ENCODE assay signal across 8 mouse cellular contexts in genomic region chr9:99436182-99437030, GRCm38 (mm10). TPM values are rescaled to one million over a fixed set of nuclear protein-coding genes. Genes with fewer than 3 reads are reported as not detected.
DNase-seq lines count a peak whose midpoint lies in the region; ATAC-seq lines count a peak whose summit lies in the region.

No protein-coding gene starts in this region.

- peak overlapping the region; percentile 93 for H3K9ac ChIP-seq in embryonic facial prominence, embryonic 13.5 days
- H3K9ac ChIP-seq in heart, embryonic 11.5 days (ENCODE audit: low read depth, low read length): peak overlapping the region; percentile 79
- H3K9ac ChIP-seq in kidney, embryonic 14.5 days (ENCODE audit: low read depth, low read length): peak overlapping the region; percentile 78
- peak overlapping the region; percentile 14 for H3K9ac ChIP-seq in liver, embryonic 12.5 days
- H3K9ac ChIP-seq in stomach, embryonic 14.5 days (replicated peaks; ENCODE audit: low read depth, low read length): peak overlapping the region; percentile 55

- peak overlapping the region; percentile 89 for H3K27ac ChIP-seq in embryonic facial prominence, embryonic 13.5 days
- H3K27ac ChIP-seq in heart, embryonic 11.5 days (ENCODE audit: low read depth, low read length): no peak overlapping the region
- peak overlapping the region; percentile 51 for H3K27ac ChIP-seq in kidney, embryonic 14.5 days (ENCODE audit: low read depth, low read length)
- no peak overlapping the region for H3K27ac ChIP-seq in liver, embryonic 12.5 days
- H3K27ac ChIP-seq in stomach, embryonic 14.5 days (ENCODE audit: low read length): peak overlapping the region; percentile 52; the same call in 1 of the 2 replicates

- H3K4me1 ChIP-seq in embryonic facial prominence, embryonic 13.5 days: peaks cover 45% of the 10 kb centered on the region
- peaks cover 9% of the 10 kb centered on the region for H3K4me1 ChIP-seq in heart, embryonic 11.5 days (ENCODE audit: control insufficient read depth, insufficient read depth, low read length)
- peaks cover 18% of the 10 kb centered on the region for H3K4me1 ChIP-seq in kidney, embryonic 14.5 days (ENCODE audit: control insufficient read depth, insufficient read depth, low read length)
- peaks cover 20% of the 10 kb centered on the region for H3K4me1 ChIP-seq in liver, embryonic 12.5 days
- H3K4me1 ChIP-seq in stomach, embryonic 14.5 days (ENCODE audit: control insufficient read depth, insufficient read depth, low read length): 0 out of 2 replicates have a peak, but pooled peaks cover 5% of the 10 kb centered on the region

- H3K9me3 ChIP-seq in embryonic facial prominence, embryonic 13.5 days: no peaks in the 10 kb centered on the region
- no peaks in the 10 kb centered on the region for H3K9me3 ChIP-seq in heart, embryonic 11.5 days (replicated peaks; ENCODE audit: control insufficient read depth, low read length)
- H3K9me3 ChIP-seq in kidney, embryonic 14.5 days (ENCODE audit: control insufficient read depth, low read length): no peaks in the 10 kb centered on the region
- no peaks in the 10 kb centered on the region for H3K9me3 ChIP-seq in liver, embryonic 12.5 days (replicated peaks)
- H3K9me3 ChIP-seq in stomach, embryonic 14.5 days (ENCODE audit: control insufficient read depth, low read depth, low read length): no peaks in the 10 kb centered on the region

- H3K4me2 ChIP-seq in embryonic facial prominence, embryonic 13.5 days: peak overlapping the region; percentile 72
- peak overlapping the region; percentile 93 for H3K4me2 ChIP-seq in heart, embryonic 11.5 days
- H3K4me2 ChIP-seq in kidney, embryonic 14.5 days (replicated peaks; ENCODE audit: low read depth, low read length): peak overlapping the region; percentile 74
- peak overlapping the region; percentile 79 for H3K4me2 ChIP-seq in liver, embryonic 12.5 days
- peak overlapping the region; percentile 81 for H3K4me2 ChIP-seq in stomach, embryonic 14.5 days (replicated peaks; ENCODE audit: low read depth, low read length)

- peaks cover 20% of the 10 kb centered on the region for H3K27me3 ChIP-seq in embryonic facial prominence, embryonic 13.5 days
- peaks cover 15% of the 10 kb centered on the region for H3K27me3 ChIP-seq in heart, embryonic 11.5 days (ENCODE audit: control insufficient read depth, insufficient read depth, low read length)
- H3K27me3 ChIP-seq in kidney, embryonic 14.5 days (ENCODE audit: control insufficient read depth, insufficient read depth, low read length): peaks cover 13% of the 10 kb centered on the region
- peaks cover 63% of the 10 kb centered on the region for H3K27me3 ChIP-seq in liver, embryonic 12.5 days (replicated peaks)
- no peaks in the 10 kb centered on the region; the same call in 1 of the 2 replicates for H3K27me3 ChIP-seq in stomach, embryonic 14.5 days (ENCODE audit: control insufficient read depth, insufficient read depth, low read length)

- peak; percentile 73 to 85 for DNase-seq in left cerebral cortex, adult 18-20 months (ENCODE audit: low spot score in 2 of 2)
- DNase-seq in left cerebral cortex, adult 11 months (ENCODE audit: low spot score): no peak

- H3K36me3 ChIP-seq in embryonic facial prominence, embryonic 13.5 days: no peaks in the 10 kb centered on the region
- no peaks in the 10 kb centered on the region for H3K36me3 ChIP-seq in heart, embryonic 11.5 days (ENCODE audit: control insufficient read depth, insufficient read depth, low read length)
- H3K36me3 ChIP-seq in kidney, embryonic 14.5 days (ENCODE audit: control insufficient read depth, insufficient read depth, low read length): no peaks in the 10 kb centered on the region
- no peaks in the 10 kb centered on the region for H3K36me3 ChIP-seq in liver, embryonic 12.5 days
- H3K36me3 ChIP-seq in stomach, embryonic 14.5 days (ENCODE audit: control insufficient read depth, insufficient read depth, low read length): no peaks in the 10 kb centered on the region

- peak overlapping the region; percentile 84 for H3K4me3 ChIP-seq in embryonic facial prominence, embryonic 13.5 days
- peak overlapping the region; percentile 76 for H3K4me3 ChIP-seq in heart, embryonic 11.5 days (ENCODE audit: low read depth, low read length)
- H3K4me3 ChIP-seq in kidney, embryonic 14.5 days (ENCODE audit: low read length): peak overlapping the region; percentile 78
- peak overlapping the region; percentile 61 for H3K4me3 ChIP-seq in liver, embryonic 12.5 days
- peak overlapping the region; percentile 72 for H3K4me3 ChIP-seq in stomach, embryonic 14.5 days (ENCODE audit: low read depth, low read length)

- ATAC-seq in embryonic facial prominence, embryonic 13.5 days (ENCODE audit: insufficient number of reproducible peaks, insufficient read depth, low FRiP score, low TSS enrichment, low read depth): peak; percentile 54
- ATAC-seq in heart, embryonic 11.5 days (replicated peaks; ENCODE audit: insufficient number of reproducible peaks, low FRiP score, low TSS enrichment): peak; percentile 78
- ATAC-seq in kidney, embryonic 14.5 days (ENCODE audit: low FRiP score, low TSS enrichment): peak; percentile 80
- peak; percentile 68 for ATAC-seq in liver, embryonic 12.5 days
- ATAC-seq in monocyte, adult 5-6 weeks (replicated peaks; ENCODE audit: insufficient number of reproducible peaks, low FRiP score, low TSS enrichment, poor library complexity, severe bottlenecking): peak; percentile 6; the same call in 1 of the 2 replicates
- ATAC-seq in stomach, embryonic 14.5 days (ENCODE audit: insufficient number of reproducible peaks, insufficient read depth, low FRiP score, low read depth): peak; percentile 81

- under 1% methylated on average over 82 of the region's 86 CpGs for WGBS in embryonic facial prominence, embryonic 13.5 days
- under 1% methylated on average over 67 of the region's 86 CpGs for WGBS in heart, embryonic 11.5 days (ENCODE audit: insufficient replicate concordance)
- WGBS in kidney, embryonic 14.5 days: 1% methylated on average over 72 of the region's 86 CpGs
- 1% methylated on average over 59 of the region's 86 CpGs for WGBS in liver, embryonic 12.5 days (ENCODE audit: insufficient replicate concordance)
- WGBS in stomach, embryonic 14.5 days: 1% methylated on average over 82 of the region's 86 CpGs

RNA-seq across cellular contexts. Expression of gene Mras, which starts 0.8 kb away (rescaled TPM):
- total RNA-seq in left cerebral cortex, adult 18-20 months (2021): 100 to 1,000 TPM; 161 to 167 TPM
- 28.3 and 31.2 TPM in 2 replicates for polyA plus RNA-seq in embryonic facial prominence, embryonic 13.5 days (2015; fragmentation: Nextera tagmentation; extraction: Ambion mirVana)
- 5.8 and 6.4 TPM in 2 replicates for polyA plus RNA-seq in heart, embryonic 11.5 days (2014; fragmentation: Nextera tagmentation; extraction: Ambion mirVana)
- 9.9 and 11.8 TPM in 2 replicates for polyA plus RNA-seq in kidney, embryonic 14.5 days (2014; fragmentation: Nextera tagmentation; extraction: Ambion mirVana)
- polyA plus RNA-seq in liver, embryonic 12.5 days (2016; fragmentation: Nextera tagmentation; extraction: Ambion mirVana): 3.1 and 5.2 TPM in 2 replicates
- total RNA-seq in monocyte, adult 5-6 weeks (2017): 1.3 TPM in 1 of 3 replicates, not detected in the others
- polyA plus RNA-seq in stomach, embryonic 14.5 days (2014; fragmentation: Nextera tagmentation; extraction: Ambion mirVana): 8.3 and 11.8 TPM in 2 replicates

RNA-seq across cellular contexts. Expression of gene Nme9, which starts 14.9 kb away (rescaled TPM):
- not detected for total RNA-seq in left cerebral cortex, adult 18-20 months (2021)
- 0.32 TPM in 1 of 2 replicates, not detected in the other for polyA plus RNA-seq in embryonic facial prominence, embryonic 13.5 days (2015; fragmentation: Nextera tagmentation; extraction: Ambion mirVana)
- polyA plus RNA-seq in heart, embryonic 11.5 days (2014; fragmentation: Nextera tagmentation; extraction: Ambion mirVana): 0.19 TPM in 1 of 2 replicates, not detected in the other
- not detected in 2 replicates for polyA plus RNA-seq in kidney, embryonic 14.5 days (2014; fragmentation: Nextera tagmentation; extraction: Ambion mirVana)
- not detected in 2 replicates for polyA plus RNA-seq in liver, embryonic 12.5 days (2016; fragmentation: Nextera tagmentation; extraction: Ambion mirVana)
- total RNA-seq in monocyte, adult 5-6 weeks (2017): not detected in 3 replicates
- not detected in 2 replicates for polyA plus RNA-seq in stomach, embryonic 14.5 days (2014; fragmentation: Nextera tagmentation; extraction: Ambion mirVana)

Comparison
In these comparisons a context has a peak if more than half of its experiments do, and no peak if none do; other contexts are left out.
1. ATAC-seq: peak in every context shown above with its lines; median percentile 81 in stomach, embryonic 14.5 days; 80 in kidney, embryonic 14.5 days; 78 in heart, embryonic 11.5 days; 68 in liver, embryonic 12.5 days; 54 in embryonic facial prominence, embryonic 13.5 days; 6 in monocyte, adult 5-6 weeks.
2. H3K27ac ChIP-seq: peak in embryonic facial prominence, embryonic 13.5 days (single experiment), kidney, embryonic 14.5 days (single experiment) and stomach, embryonic 14.5 days (single experiment); none in heart, embryonic 11.5 days (single experiment) and liver, embryonic 12.5 days (single experiment).
3. H3K9ac ChIP-seq: peak in every context shown above with its lines; median percentile 93 in embryonic facial prominence, embryonic 13.5 days; 79 in heart, embryonic 11.5 days; 78 in kidney, embryonic 14.5 days; 55 in stomach, embryonic 14.5 days; 14 in liver, embryonic 12.5 days.
4. Peak in every context shown above with its lines, with median percentiles within 50 percentile points of each other: H3K4me2 ChIP-seq and H3K4me3 ChIP-seq.